Mouse (Mus musculus): ENCODE results near the gene Skint1.
"Not testable (repeated sequence)": the region's sequence is repeated elsewhere in the genome, so short reads cannot be mapped to it uniquely, and the experiment has no call there.

Gene Skint1

DNA sequence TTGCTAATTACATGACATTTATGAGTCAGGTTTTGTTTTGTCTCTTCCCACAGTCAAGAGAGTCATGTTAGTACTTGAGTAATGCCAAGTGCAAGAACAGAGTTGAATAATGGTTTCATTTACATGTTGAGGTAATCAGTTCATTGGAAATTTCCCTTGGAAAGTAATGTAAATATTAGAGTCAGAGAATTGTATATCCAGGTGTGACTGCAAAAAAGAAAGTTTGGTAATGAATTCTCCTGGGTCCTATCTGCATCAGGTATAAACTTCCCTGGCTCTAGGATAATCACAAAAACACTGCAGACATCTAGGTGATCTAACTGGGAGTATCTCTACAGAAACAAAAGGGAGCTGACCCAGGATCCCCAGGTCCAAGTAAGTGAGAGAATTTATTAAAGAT lies at the start of gene Skint1:
Skint1 (plus strand) TSS at position 301 of the 400 bp plus-strand sequence.
- DNase-seq (ENCODE audit: low spot score in 2 of 2): no peak

- peak in 1 of 2 experiments; percentile 1 for DNase-seq (ENCODE audit: low spot score in 2 of 2)
Observed at GRCm38 (mm10) chr4:111961309-111961708, 44.8 kb upstream of the Skint1 start.

- DNase-seq (ENCODE audit: low spot score in 2 of 2): not testable (repeated sequence)
Observed at GRCm38 (mm10) chr4:111963241-111963640, 42.8 kb upstream of the Skint1 start.

GRCm38 (mm10) chr4:111963669-111964068 lies 42.4 kb upstream of the Skint1 start:
- DNase-seq (ENCODE audit: low spot score in 2 of 2): no peak

GRCm38 (mm10) chr4:111972623-111973022 lies 33.4 kb upstream of the Skint1 start, which contains the start of gene Skint7:
Gene Skint7 (plus strand): TSS chr4:111972923.
- DNase-seq (ENCODE audit: low spot score in 2 of 2): no peak

- DNase-seq (ENCODE audit: low spot score in 2 of 2): no peak
Observed at GRCm38 (mm10) chr4:112071716-112072115, 65.6 kb downstream of the Skint1 start, which contains the start of gene Skint4. Gene Skint4 (plus strand): TSS chr4:112072016.
